Mouse (Mus musculus): ENCODE data around the gene Ilvbl. TPM values are rescaled to one million over a fixed set of nuclear protein-coding genes. Genes with fewer than 3 reads are reported as not detected.
"Not testable (repeated sequence)": the region's sequence is repeated elsewhere in the genome, so short reads cannot be mapped to it uniquely, and the experiment has no call there.

Ilvbl gene
- polyA plus RNA-seq (2015; fragmentation: Nextera tagmentation; extraction: Ambion mirVana), result 57.4 and 60.9 TPM in 2 replicates

DNA sequence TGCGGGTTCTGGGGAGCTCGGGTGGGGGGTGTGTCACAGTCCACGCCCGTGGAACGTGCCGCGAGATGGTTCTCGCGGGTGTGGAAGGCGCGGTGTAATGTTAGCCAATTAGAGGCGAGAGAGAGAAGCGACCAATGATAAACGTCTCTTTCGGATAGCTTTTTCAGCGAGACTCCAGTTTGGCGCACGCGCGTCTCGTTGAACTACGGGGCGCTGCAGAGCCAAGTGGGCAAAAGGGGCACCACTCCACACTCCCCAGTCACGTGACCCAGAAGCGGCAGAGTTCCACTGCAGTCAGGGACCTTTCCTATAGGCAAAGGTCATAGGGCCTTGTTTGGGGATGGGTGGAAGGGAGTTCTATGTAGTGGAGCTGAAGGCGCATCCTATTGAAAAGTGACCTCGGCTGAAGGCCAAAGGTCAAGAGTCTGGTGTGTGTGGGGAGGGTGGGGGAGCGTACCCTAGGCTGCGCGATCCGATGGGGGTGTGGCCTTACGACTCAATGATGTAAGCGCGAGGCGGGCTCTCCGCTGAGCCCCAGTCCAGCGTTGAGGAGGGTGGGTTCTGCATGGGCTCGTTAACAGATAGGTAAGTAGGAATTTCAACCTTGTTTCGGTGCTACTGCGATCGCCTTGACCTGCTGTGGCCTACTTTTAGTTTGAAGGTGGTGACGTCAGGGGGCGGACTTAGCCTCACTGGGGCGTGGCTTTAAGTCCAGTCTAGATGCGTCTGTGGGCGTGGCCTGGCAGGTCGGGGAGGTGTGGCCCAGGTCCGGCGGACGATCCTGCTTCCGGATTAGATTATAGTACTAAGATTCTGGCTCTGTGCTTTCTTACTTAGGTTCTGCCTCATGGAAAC lies at the start of gene Ilvbl:
TSS of gene Ilvbl (plus strand) at position 97 of the 855 bp plus-strand sequence.
- DNase-seq (ENCODE audit: low spot score), result peak; percentile 98
- Histone ChIP-seq H3K27me3 (ENCODE audit: insufficient read depth, low read length) (no peaks in the 10 kb centered on the region), H3K9ac (ENCODE audit: low read depth, low read length) (peak within 1 kb of the TSS; percentile 79), H3K4me1 (replicated peaks; ENCODE audit: insufficient read depth, low read length) (no peaks in the 10 kb centered on the region), H3K27ac (peak within 1 kb of the TSS; percentile 95), H3K9me3 (replicated peaks; ENCODE audit: low read length) (no peaks in the 10 kb centered on the region), H3K4me2 (ENCODE audit: low read length) (peak within 1 kb of the TSS; percentile 88), H3K4me3 (replicated peaks; ENCODE audit: low read depth, low read length) (peak within 1 kb of the TSS; percentile 65), H3K36me3 (ENCODE audit: insufficient read depth, low read length) (0 out of 2 replicates have a peak, but pooled peaks cover 19% of the 10 kb centered on the region)
- 0 out of 2 replicates have a peak, but pooled peaks have one; percentile 32 for TF ChIP-seq CTCF (IDR thresholded peaks at IDR 0.05; ENCODE audit: low read depth)
- WGBS, result under 1% methylated on average over 51 of the region's 51 CpGs
- ATAC-seq (replicated peaks; ENCODE audit: low FRiP score, low read depth), result peak; percentile 92

DNA sequence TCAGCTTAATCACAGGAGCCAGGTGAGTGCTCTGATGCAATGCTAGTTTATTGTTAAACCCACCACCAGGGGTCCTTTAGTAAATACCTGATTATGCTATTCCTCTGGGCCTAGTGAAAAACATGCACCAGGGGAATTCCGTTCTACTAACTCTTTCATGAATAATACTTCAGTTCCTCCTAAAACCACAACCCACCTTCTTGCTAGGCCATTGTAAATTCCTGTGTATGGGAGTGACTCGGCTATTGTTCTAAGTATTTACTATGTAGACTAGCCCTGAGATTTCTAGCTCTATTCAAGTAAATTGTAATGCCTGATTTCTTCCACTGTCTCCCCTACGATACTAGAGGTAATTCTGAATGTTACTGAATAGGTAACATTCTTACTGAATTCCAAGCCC lies 49.1 kb upstream of the Ilvbl start:
- H3K9me3 ChIP-seq (replicated peaks; ENCODE audit: low read length); ATAC-seq (replicated peaks; ENCODE audit: low FRiP score, low read depth); H3K4me3 ChIP-seq (replicated peaks; ENCODE audit: low read depth, low read length); H3K36me3 ChIP-seq (ENCODE audit: insufficient read depth, low read length); H3K27me3 ChIP-seq (ENCODE audit: insufficient read depth, low read length); H3K27ac ChIP-seq; H3K9ac ChIP-seq (ENCODE audit: low read depth, low read length); H3K4me1 ChIP-seq (replicated peaks; ENCODE audit: insufficient read depth, low read length); H3K4me2 ChIP-seq (ENCODE audit: low read length); DNase-seq (ENCODE audit: low spot score): not testable (repeated sequence)
- WGBS, result 48% methylated on average over 3 of the region's 3 CpGs

DNA sequence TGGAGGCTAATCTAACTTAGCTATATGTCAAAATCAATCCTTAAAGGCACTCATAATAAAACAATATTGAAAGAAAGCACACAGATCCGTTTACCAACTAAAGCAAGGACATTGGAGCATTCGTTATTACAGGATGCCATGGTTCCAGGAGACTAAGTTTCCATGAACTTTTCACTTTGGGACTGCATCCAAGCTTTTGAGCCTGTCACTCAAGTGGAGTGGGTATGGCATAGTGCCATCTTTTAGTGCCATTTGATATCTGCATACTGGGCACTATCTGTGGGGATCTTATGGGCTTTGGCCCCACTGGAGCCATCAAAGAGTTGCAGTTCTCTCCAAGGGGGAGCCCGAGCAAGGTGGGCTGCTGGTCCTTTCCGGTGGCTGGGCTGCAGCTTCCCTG lies 48.6 kb upstream of the Ilvbl start:
- no peak overlapping the region for H3K4me2 ChIP-seq (ENCODE audit: low read length)
- DNase-seq (ENCODE audit: low spot score), result no peak
- H3K9ac ChIP-seq (ENCODE audit: low read depth, low read length), result no peak overlapping the region
- H3K4me1 ChIP-seq (replicated peaks; ENCODE audit: insufficient read depth, low read length), result no peaks in the 10 kb centered on the region
- WGBS, result 49% methylated on average over 4 of the region's 4 CpGs
- H3K27ac ChIP-seq, result no peak overlapping the region
- no peak overlapping the region for H3K4me3 ChIP-seq (replicated peaks; ENCODE audit: low read depth, low read length)
- ATAC-seq (replicated peaks; ENCODE audit: low FRiP score, low read depth), result no peak
- TF ChIP-seq CTCF (IDR thresholded peaks at IDR 0.05; ENCODE audit: low read depth), result no peak
- H3K36me3 ChIP-seq (ENCODE audit: insufficient read depth, low read length), result no peaks in the 10 kb centered on the region
- no peaks in the 10 kb centered on the region for H3K27me3 ChIP-seq (ENCODE audit: insufficient read depth, low read length)
- no peaks in the 10 kb centered on the region for H3K9me3 ChIP-seq (replicated peaks; ENCODE audit: low read length)

DNA sequence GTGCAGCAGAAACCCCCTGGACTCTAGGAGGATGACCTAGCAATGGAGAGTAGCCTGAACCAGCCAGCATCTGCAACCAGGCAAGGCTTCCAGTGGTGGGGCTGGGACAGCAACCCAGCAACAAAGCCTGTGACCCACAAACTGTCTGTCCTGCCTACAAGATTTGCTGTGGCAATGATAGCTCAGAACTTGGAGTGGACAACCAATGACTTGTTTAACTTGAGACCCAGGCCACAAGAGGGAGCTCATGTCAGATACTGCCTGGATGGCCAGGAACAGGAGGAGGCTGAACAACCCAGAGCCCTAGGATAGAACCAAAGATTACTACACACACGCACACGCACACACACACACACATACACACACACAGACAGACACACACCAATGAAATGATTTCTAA lies 33.2 kb upstream of the Ilvbl start:
- WGBS, result 62% methylated on average over 2 of the region's 2 CpGs
- Histone ChIP-seq H3K9me3 (replicated peaks; ENCODE audit: low read length) (no peaks in the 10 kb centered on the region), H3K27ac (no peak overlapping the region), H3K4me1 (replicated peaks; ENCODE audit: insufficient read depth, low read length) (no peaks in the 10 kb centered on the region), H3K27me3 (ENCODE audit: insufficient read depth, low read length) (no peaks in the 10 kb centered on the region), H3K4me3 (replicated peaks; ENCODE audit: low read depth, low read length) (no peak overlapping the region), H3K36me3 (ENCODE audit: insufficient read depth, low read length) (no peaks in the 10 kb centered on the region), H3K4me2 (ENCODE audit: low read length) (no peak overlapping the region), H3K9ac (ENCODE audit: low read depth, low read length) (no peak overlapping the region)
- peak; percentile 60 for TF ChIP-seq CTCF (IDR thresholded peaks at IDR 0.05; ENCODE audit: low read depth)
- DNase-seq (ENCODE audit: low spot score), result peak; percentile 34
- no peak for ATAC-seq (replicated peaks; ENCODE audit: low FRiP score, low read depth)

DNA sequence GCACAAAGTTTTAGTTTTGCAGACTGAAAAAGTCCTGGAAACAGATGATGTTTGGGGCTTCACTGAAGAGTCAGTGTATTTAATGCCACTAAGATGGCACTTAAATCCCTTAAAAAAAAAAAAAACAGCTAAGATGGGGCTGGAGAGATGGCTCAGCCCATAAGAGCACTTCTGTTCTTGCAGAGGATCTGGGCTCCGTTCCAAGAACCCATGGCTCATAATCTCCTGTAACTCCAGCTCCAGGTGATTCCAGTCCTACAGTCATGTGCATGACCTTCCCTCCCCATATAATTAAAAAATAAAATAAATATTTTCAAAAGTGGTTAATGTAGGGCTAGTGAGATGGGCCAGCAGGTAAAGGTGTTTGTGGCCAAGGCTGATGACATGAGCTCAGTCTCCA lies 9.1 kb upstream of the Ilvbl start:
- DNase-seq (ENCODE audit: low spot score), result no peak
- WGBS, result 78% methylated on average over 1 of the region's 1 CpGs
- no peak for ATAC-seq (replicated peaks; ENCODE audit: low FRiP score, low read depth)
- Histone ChIP-seq H3K4me3 (replicated peaks; ENCODE audit: low read depth, low read length) (no peak overlapping the region), H3K36me3 (ENCODE audit: insufficient read depth, low read length) (no peaks in the 10 kb centered on the region), H3K27me3 (ENCODE audit: insufficient read depth, low read length) (no peaks in the 10 kb centered on the region), H3K4me1 (replicated peaks; ENCODE audit: insufficient read depth, low read length) (no peaks in the 10 kb centered on the region), H3K9ac (ENCODE audit: low read depth, low read length) (no peak overlapping the region), H3K27ac (no peak overlapping the region), H3K4me2 (ENCODE audit: low read length) (no peak overlapping the region), H3K9me3 (replicated peaks; ENCODE audit: low read length) (no peaks in the 10 kb centered on the region)
- TF ChIP-seq CTCF (IDR thresholded peaks at IDR 0.05; ENCODE audit: low read depth), result no peak

DNA sequence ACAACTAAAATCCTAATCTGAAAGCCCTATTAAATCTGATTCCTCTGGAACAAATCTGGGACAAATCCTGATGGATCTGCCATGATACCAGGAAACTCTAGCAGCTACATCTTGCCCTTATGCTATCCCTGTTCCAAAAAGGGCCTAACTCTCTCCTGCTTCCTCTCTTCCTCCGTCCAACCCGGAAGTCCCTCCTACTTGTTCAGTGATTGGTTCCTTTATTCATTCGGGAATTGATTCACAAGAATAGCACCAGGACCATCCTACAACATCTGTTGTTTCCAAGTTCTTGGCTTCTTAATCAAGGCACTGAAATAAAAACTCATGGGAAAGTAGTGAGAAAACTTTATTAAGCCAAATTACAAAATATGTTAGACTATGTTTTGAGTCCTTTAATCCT lies 5.0 kb upstream of the Ilvbl start:
- Histone ChIP-seq H3K4me2 (ENCODE audit: low read length) (no peak overlapping the region), H3K4me3 (replicated peaks; ENCODE audit: low read depth, low read length) (no peak overlapping the region), H3K27me3 (ENCODE audit: insufficient read depth, low read length) (no peaks in the 10 kb centered on the region), H3K4me1 (replicated peaks; ENCODE audit: insufficient read depth, low read length) (no peaks in the 10 kb centered on the region), H3K9ac (ENCODE audit: low read depth, low read length) (no peak overlapping the region), H3K9me3 (replicated peaks; ENCODE audit: low read length) (no peaks in the 10 kb centered on the region), H3K27ac (no peak overlapping the region), H3K36me3 (ENCODE audit: insufficient read depth, low read length) (no peaks in the 10 kb centered on the region)
- ATAC-seq (replicated peaks; ENCODE audit: low FRiP score, low read depth) (no peak), DNase-seq (ENCODE audit: low spot score) (no peak)
- no peak for TF ChIP-seq CTCF (IDR thresholded peaks at IDR 0.05; ENCODE audit: low read depth)
- 77% methylated on average over 3 of the region's 3 CpGs for WGBS
